Mouse (Mus musculus) 416B (cell line): Measurements from ENCODE around the gene Tmem38a.
A peak's percentile ranks its signal among the peaks of the same experiment; 100 is the strongest.

Source experiments
- DNase-seq: peaks from one replicate; pipeline ENCODE4 v3.0.0; 2011; ENCODE audit warnings: low read depth

Tmem38a gene

GRCm38 (mm10) chr8:72584390-72584789, 12.5 kb downstream of the Tmem38a start:
- no peak for DNase-seq

- no peak for DNase-seq
Measured at GRCm38 (mm10) chr8:72587806-72588205, 16.0 kb downstream of the Tmem38a start.

GRCm38 (mm10) chr8:72588865-72589264, 17.0 kb downstream of the Tmem38a start:
- DNase-seq, result no peak

DNA sequence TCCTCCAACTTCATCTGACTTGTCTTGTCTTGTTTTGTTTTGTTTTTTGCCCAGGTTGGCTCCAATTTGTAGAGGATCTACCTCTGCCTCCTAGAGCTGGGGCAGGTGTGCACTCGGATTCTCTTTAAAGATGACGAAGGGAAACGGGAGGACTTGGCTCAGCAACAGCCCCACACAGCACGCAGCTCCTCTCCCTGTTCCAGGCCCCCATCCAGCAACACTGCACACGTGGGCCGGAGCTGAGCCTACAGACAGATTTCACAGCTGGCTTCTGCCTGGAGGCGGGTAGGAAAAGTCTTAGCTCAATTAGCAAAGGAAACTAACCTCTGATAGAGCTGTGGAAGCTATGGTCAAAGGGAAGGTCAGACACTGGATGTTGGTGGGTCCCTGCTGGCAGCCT, 17.4 kb downstream of the Tmem38a start:
- DNase-seq, result no peak

GRCm38 (mm10) chr8:72590198-72590597, 18.3 kb downstream of the Tmem38a start:
- peak; percentile 84 for DNase-seq
